Mouse (Mus musculus): ENCODE measurements at regions not wholly inside any gene's neighbourhood (a gene's known extent, or its start where the extent isn't known, plus 50 kb on each side); places are given as distances from the start of the nearest gene placed in this dataset.

DNA sequence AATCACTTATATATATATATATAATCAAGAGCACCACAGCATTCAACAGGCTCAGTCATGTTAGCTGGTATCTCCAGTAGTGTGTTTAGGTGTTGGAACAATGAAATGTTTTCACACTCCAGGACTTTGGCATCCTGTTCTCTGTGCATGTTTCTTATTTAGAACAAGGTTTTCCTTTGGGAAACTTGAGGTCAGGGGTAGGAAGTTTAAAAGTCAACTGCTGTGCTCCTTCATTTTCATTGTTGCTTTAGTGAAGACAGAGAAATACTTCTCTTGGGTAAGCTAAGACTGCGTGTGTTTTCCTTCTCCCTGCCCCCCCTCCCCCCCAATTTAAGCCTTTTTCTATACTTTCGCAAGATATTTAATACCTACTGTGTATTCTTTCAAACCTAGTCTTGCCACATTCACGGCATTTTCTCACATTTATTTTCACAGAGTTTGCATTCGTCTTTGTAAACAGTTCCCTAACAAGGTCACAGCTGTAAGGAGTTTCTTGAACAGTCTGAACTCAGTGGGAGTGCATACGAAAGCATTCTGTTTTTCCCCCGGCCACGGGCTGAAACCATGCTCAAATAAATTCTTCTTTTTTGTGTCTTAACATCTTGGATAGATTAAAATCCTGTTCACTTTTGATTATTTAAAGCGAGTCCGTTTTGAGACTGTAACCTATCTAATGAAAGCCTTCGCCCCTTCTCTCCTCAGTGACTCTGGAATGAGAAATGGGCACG, 279.2 kb downstream of the Col12a1 start:
- no peak for DNase-seq

GRCm38 (mm10) chr9:79455226-79455625, 263.4 kb downstream of the Col12a1 start:
- no peak for DNase-seq

DNA sequence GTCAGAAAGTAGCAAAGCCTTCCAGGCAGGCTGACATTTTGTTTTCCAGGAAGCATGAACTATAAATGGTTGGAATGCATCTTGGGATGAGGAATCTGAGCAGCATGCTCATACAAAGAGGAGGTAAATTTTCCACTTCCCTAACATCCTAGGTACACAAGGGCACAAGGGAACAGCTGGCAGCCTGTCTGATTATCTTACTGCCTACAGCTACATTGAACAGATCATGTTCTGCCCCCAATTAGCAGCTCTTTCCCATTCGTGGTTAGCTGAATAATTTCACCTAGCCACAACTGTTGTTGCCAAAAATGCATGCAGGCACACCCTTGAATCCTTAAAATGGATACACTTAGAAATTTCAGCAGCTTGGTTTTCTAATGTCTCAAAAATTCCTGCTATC, 239.5 kb downstream of the Col12a1 start:
- DNase-seq = no peak

GRCm38 (mm10) chr9:79500253-79500652, 218.4 kb downstream of the Col12a1 start:
- DNase-seq = no peak

DNA sequence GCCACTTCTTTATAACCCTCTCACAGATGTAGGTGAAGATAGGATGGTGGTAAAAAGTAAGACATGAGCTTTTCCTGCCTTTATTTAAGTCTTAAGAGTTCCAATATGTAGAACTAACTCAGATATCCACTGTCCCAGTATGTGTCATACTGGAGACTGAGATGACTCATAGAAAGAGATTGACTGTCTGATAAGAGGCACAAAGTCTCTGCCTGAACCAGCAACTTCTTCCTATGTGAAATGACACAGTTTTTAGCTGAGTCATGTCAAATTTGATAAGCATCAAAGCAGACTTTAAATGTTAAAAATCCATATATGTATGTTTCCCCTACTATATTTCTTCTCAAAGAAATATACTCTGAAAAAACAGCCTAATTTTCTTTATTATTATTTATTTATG, 216.6 kb downstream of the Col12a1 start:
- no peak for DNase-seq

DNA sequence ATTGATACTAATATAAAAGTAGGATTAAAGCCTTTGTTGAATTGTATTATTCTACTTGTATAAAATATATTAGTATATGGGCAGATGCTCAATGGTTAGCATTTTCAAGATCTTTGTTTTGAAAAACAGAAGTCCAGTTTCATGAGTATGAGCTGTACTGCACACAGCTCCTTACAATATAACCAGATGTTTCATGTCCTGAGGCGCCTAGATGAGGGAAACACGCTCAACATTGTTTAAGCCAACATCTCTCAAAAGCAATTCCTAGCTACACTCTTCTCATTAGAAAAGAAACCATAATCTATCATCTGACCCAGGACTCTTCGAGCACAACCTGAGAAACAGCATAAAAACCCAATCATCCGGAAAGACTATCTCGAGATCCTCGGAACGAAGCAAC, 202.2 kb downstream of the Col12a1 start:
- no peak for DNase-seq

DNA sequence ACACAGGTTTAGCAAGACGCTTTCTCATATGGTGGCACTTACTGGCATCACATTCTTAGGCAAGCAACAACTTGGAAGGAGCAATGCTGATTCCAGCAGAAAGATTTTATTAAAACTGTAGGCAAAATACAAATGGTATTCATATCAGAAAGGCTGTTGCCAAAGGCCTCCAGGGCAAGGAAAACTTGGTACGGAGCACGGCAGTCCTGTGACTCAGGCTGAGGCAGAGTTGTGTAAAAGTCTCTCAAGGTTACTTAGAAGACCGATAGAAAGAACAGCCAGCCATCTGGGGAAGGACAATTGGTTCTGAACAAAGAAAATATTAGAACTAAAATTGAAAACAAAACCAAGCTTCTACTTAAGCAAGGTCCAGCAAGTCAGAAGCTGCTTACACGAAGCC, 201.2 kb downstream of the Col12a1 start:
- DNase-seq = no peak

- no peak for DNase-seq
These were observed 200.0 kb downstream of the Col12a1 start for GRCm38 (mm10) chr9:79518640-79519039.

DNA sequence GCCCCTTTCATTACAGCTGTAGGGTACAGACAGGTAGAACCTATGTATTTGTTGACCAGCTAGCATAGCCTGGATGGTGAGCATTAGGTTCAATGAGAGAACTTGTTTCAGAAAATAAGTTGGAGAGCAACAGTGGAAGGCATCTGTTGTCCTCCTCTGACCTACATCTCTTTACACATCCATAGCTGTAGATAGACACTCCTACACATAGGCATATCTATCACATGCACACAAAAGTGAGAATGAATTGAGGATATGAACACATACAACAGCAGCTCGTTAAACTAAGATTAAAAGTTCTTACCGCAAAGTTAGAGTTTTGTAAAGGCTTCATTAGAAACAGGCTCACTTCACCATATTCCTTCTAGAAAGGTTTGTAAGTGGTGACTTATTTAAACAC, 198.1 kb downstream of the Col12a1 start:
- DNase-seq = no peak

DNA sequence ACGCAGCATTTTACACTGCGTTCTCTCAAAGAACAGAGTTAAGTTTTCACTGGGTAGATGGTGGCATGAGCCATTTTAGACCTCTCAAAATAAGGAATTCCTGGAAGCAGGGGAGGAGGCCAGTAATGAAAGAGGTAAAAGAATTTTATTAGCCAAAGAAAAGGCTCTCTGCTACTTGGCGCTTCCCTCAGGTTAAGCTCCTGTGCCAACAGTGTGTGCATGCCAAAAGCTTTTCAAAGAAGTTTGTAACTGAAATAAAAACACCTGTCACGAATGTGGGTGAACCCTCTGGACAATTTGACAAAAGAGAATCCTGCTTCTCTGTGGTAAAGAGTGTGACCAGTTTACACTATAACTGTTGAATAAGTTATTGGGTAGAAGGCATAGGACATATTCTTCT, 195.6 kb downstream of the Col12a1 start:
- no peak for DNase-seq

DNA sequence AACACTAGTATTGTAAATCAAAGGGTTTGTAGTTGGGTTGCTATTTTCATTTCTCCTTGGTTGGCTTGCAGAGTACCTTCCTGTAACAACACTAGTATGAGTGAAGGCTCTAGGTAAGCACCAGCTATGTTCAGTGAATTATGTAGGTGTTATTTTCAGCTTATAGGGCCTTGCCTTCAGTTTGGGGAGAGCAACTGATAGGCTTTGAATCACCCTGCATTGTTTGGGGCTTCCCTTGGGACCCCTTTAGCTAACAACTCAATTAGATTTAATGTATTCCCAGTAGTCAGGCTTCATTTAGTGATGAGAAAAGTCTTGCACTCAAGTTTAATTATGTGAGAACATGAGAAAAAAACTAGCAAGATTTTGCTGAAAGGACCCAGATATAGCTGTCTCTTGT, 193.6 kb downstream of the Col12a1 start:
- no peak for DNase-seq

- DNase-seq = no peak
These were observed 192.2 kb downstream of the Col12a1 start for GRCm38 (mm10) chr9:79526390-79526789.

DNA sequence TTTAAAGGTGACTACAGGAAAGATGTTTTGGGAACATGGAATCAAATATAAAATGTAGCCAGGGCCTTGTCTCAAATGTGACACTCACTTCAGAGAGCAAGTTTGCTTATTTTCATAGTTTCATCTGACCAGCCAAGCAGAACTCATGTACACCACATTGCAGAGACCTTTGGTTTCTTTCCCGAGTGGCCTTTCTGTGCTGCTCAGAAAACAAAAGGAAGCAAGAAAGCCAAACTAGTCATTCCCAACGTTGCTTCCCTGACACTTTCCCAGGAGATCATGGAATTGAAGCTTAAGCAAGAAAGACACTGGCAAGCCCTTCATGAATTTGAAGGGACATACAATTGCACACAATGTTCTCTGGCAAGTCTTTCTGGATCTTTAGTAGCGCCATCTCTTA, 191.3 kb downstream of the Col12a1 start:
- DNase-seq = no peak

All from cerebellum, adult 18-20 months (tissue).